Mouse (Mus musculus) neural tube, embryonic 12.5 days (tissue): Measurements from ENCODE around the gene Slc35f3. TPM values are rescaled to one million over a fixed set of nuclear protein-coding genes. Genes with fewer than 3 reads are reported as not detected.

Source experiments
- ATAC-seq: fragments of 200-750 bp; cut with Nextera tagmentation; 2 replicates; pipeline ENCODE4 v1.8.0; 2017; ENCODE audit warnings: low read depth, mild to moderate bottlenecking, moderate TSS enrichment, moderate library complexity; ENCODE audit not compliant: low FRiP score
- H3K27ac ChIP-seq: fragments of 300-500 bp; sonication (generic); 2 replicates; pipeline ENCODE4 v1.5.1; 2016
- H3K27me3 ChIP-seq: fragments of 300-500 bp; sonication (generic); replicated peaks from 2 replicates; pipeline ENCODE4 v1.6.1; 2016; ENCODE audit warnings: mild to moderate bottlenecking
- H3K36me3 ChIP-seq: fragments of 300-500 bp; sonication (generic); 2 replicates; pipeline ENCODE4 v1.6.1; 2016; ENCODE audit warnings: mild to moderate bottlenecking
- H3K4me1 ChIP-seq: fragments of 300-500 bp; sonication (generic); 2 replicates; pipeline ENCODE4 v1.6.1; 2016
- H3K4me2 ChIP-seq: fragments of 300-500 bp; sonication (generic); replicated peaks from 2 replicates; pipeline ENCODE4 v1.6.1; 2016; ENCODE audit warnings: mild to moderate bottlenecking
- H3K4me3 ChIP-seq: fragments of 300-500 bp; sonication (generic); 2 replicates; pipeline ENCODE4 v1.5.1; 2016
- H3K9ac ChIP-seq: fragments of 300-500 bp; sonication (generic); 2 replicates; pipeline ENCODE4 v1.6.1; 2016; ENCODE audit warnings: mild to moderate bottlenecking
- H3K9me3 ChIP-seq: fragments of 300-500 bp; sonication (generic); 2 replicates; pipeline ENCODE4 v1.6.1; 2016; ENCODE audit warnings: mild to moderate bottlenecking
- WGBS: fragments of 180-500 bp; shearing (Covaris S2); methylation state at CpG from one replicate; pipeline ENCODE4 v1.1.7; 2016; 5-methylcytosine and 5-hydroxymethylcytosine counted together
- polyA plus RNA-seq: library from polyadenylated mRNA; unstranded; fragments of >200 nt; fragmentation: Nextera tagmentation; extraction: Ambion mirVana; gene quantifications from 2 replicates; pipeline ENCODE4 v1.2.1, GENCODE M21; 2016

Gene Slc35f3
- polyA plus RNA-seq, 1 experiment from 2014 or later: 0.61 TPM

GRCm38 (mm10) chr8:126424163-126424562, 125.8 kb downstream of the Slc35f3 start:
- Histone ChIP-seq H3K9ac (no peak overlapping the region), H3K27ac (no peak overlapping the region), H3K4me3 (no peak overlapping the region), H3K4me1 (peaks cover 11% of the 10 kb centered on the region), H3K36me3 (peaks cover 34% of the 10 kb centered on the region), H3K27me3 (no peaks in the 10 kb centered on the region), H3K4me2 (no peak overlapping the region), H3K9me3 (no peaks in the 10 kb centered on the region)
- no peak for ATAC-seq
- 89% methylated on average over 4 of the region's 4 CpGs for WGBS

- no peak overlapping the region for H3K4me3 ChIP-seq
- no peak overlapping the region for H3K4me2 ChIP-seq
- peaks cover 11% of the 10 kb centered on the region for H3K4me1 ChIP-seq
- peaks cover 41% of the 10 kb centered on the region for H3K36me3 ChIP-seq
- H3K27me3 ChIP-seq: no peaks in the 10 kb centered on the region
- H3K9ac ChIP-seq: no peak overlapping the region
- H3K27ac ChIP-seq: no peak overlapping the region
- no peaks in the 10 kb centered on the region for H3K9me3 ChIP-seq
- 80% methylated on average over 1 of the region's 1 CpGs for WGBS
- no peak for ATAC-seq
These were observed 126.6 kb downstream of the Slc35f3 start for GRCm38 (mm10) chr8:126424946-126425345.

GRCm38 (mm10) chr8:126429635-126430034, 131.3 kb downstream of the Slc35f3 start:
- WGBS: 95% methylated on average over 5 of the region's 5 CpGs
- Histone ChIP-seq H3K27me3 (no peaks in the 10 kb centered on the region), H3K4me3 (no peak overlapping the region), H3K9ac (no peak overlapping the region; the same call in 1 of the 2 replicates), H3K27ac (no peak overlapping the region), H3K4me2 (no peak overlapping the region), H3K9me3 (no peaks in the 10 kb centered on the region), H3K4me1 (no peaks in the 10 kb centered on the region), H3K36me3 (peaks cover 54% of the 10 kb centered on the region)
- no peak for ATAC-seq

GRCm38 (mm10) chr8:126433827-126434226, 135.5 kb downstream of the Slc35f3 start:
- Histone ChIP-seq H3K27me3 (no peaks in the 10 kb centered on the region), H3K9ac (no peak overlapping the region), H3K4me1 (no peaks in the 10 kb centered on the region), H3K4me3 (no peak overlapping the region), H3K36me3 (peaks cover 33% of the 10 kb centered on the region), H3K27ac (no peak overlapping the region), H3K4me2 (no peak overlapping the region), H3K9me3 (no peaks in the 10 kb centered on the region)
- 87% methylated on average over 7 of the region's 7 CpGs for WGBS
- ATAC-seq: no peak

- ATAC-seq: no peak
- no peak overlapping the region for H3K9ac ChIP-seq
- H3K27me3 ChIP-seq: no peaks in the 10 kb centered on the region
- H3K4me1 ChIP-seq: no peaks in the 10 kb centered on the region
- 65% methylated on average over 2 of the region's 2 CpGs for WGBS
- no peak overlapping the region for H3K27ac ChIP-seq
- no peaks in the 10 kb centered on the region for H3K9me3 ChIP-seq
- peaks cover 16% of the 10 kb centered on the region; the same call in 1 of the 2 replicates for H3K36me3 ChIP-seq
- no peak overlapping the region for H3K4me3 ChIP-seq
- no peak overlapping the region for H3K4me2 ChIP-seq
These were observed 140.6 kb downstream of the Slc35f3 start for GRCm38 (mm10) chr8:126438937-126439336.

Other genes starting within 250 kb of the Slc35f3 start
- 41.7 and 44.5 TPM in 2 replicates for gene Coa6, start 124.0 kb downstream of the Slc35f3 start, polyA plus RNA-seq
- gene Tarbp1, start 176.5 kb downstream of the Slc35f3 start, polyA plus RNA-seq: 2.0 and 2.3 TPM in 2 replicates